Mouse (Mus musculus) heart, adult 2 months (tissue): ENCODE results near the gene Myzap. TPM values are rescaled to one million over a fixed set of nuclear protein-coding genes. Genes with fewer than 3 reads are reported as not detected.

ENCODE experiments used
- DNase-seq, 2 experiments: peaks; one replicate each; pipeline ENCODE4 v3.0.0; 2021
- H3K27ac ChIP-seq: fragments of 200-600 bp; 2 replicates; pipeline ENCODE4 v1.8.1; 2022
- H3K27me3 ChIP-seq: fragments of 200-500 bp; 2 replicates; pipeline ENCODE4 v1.6.1; 2012; ENCODE audit warnings: mild to moderate bottlenecking, low read length, inconsistent platforms, mixed read lengths; ENCODE audit not compliant: control insufficient read depth, insufficient read depth
- H3K36me3 ChIP-seq: fragments of 200-500 bp; 2 replicates; pipeline ENCODE4 v1.6.1; 2012; ENCODE audit warnings: low read length, inconsistent platforms; ENCODE audit not compliant: control insufficient read depth, insufficient read depth
- H3K4me1 ChIP-seq: fragments of 200-500 bp; 2 replicates; pipeline ENCODE4 v1.6.1; 2011; ENCODE audit warnings: low read length; ENCODE audit not compliant: control insufficient read depth, insufficient read depth
- H3K4me3 ChIP-seq: fragments of 200-600 bp; 2 replicates; pipeline ENCODE4 v1.8.1; 2022
- H3K79me2 ChIP-seq: fragments of 200-500 bp; replicated peaks from 2 replicates; pipeline ENCODE4 v1.6.1; 2012; ENCODE audit warnings: mild to moderate bottlenecking, inconsistent platforms, low read length, moderate library complexity, mixed read lengths; ENCODE audit not compliant: control insufficient read depth, insufficient read depth
- H3K9ac ChIP-seq: fragments of 200-500 bp; 2 replicates; pipeline ENCODE4 v1.6.1; 2012; ENCODE audit warnings: low read depth, mild to moderate bottlenecking, control low read depth, inconsistent platforms, low read length, mixed read lengths
- CTCF ChIP-seq: fragments of 200-600 bp; IDR thresholded peaks from 2 replicates; pipeline ENCODE4 v1.8.1; 2022; ENCODE audit warnings: antibody characterized with exemption, mild to moderate bottlenecking, moderate library complexity
- EP300 ChIP-seq: fragments of 200-500 bp; IDR thresholded peaks from 2 replicates; pipeline ENCODE4 v1.6.1; 2011; ENCODE audit warnings: low read depth, low read length, control low read depth; ENCODE audit not compliant: insufficient read depth
- POLR2A ChIP-seq: fragments of 200-500 bp; IDR thresholded peaks from 2 replicates; pipeline ENCODE4 v1.6.1; 2011; ENCODE audit warnings: mild to moderate bottlenecking, low read depth, low read length, control low read depth; ENCODE audit not compliant: insufficient read depth
- WGBS: fragments of 180-500 bp; shearing (Covaris S2); methylation state at CpG from one replicate; pipeline ENCODE4 v1.1.7; 2018; 5-methylcytosine and 5-hydroxymethylcytosine counted together
- intact Hi-C: fragments of 180-260 bp; cut with DNase I; formaldehyde crosslinking; loops from one replicate; pipeline ENCODE4 v1.15.1; 2025
- polyA plus RNA-seq: library from polyadenylated mRNA; depleted of rRNA; stranded (reverse); fragments of >200 nt; gene quantifications from 2 replicates; pipeline ENCODE4 v1.2.3, GENCODE M21; 2012
- total RNA-seq, 2 experiments: library from RNA; stranded (reverse); gene quantifications; 2 replicates each; pipeline ENCODE4 v1.2.3; 2021

The Myzap gene
- total and polyA plus RNA-seq, 3 experiments = 163 to 430 (median 359) TPM

- no peak for TF ChIP-seq EP300
- TF ChIP-seq POLR2A = no peak
- Histone ChIP-seq H3K4me1 (peaks cover 2% of the 10 kb centered on the region; the same call in 1 of the 2 replicates), H3K27me3 (no peaks in the 10 kb centered on the region), H3K36me3 (no peaks in the 10 kb centered on the region), H3K9ac (no peak overlapping the region), H3K27ac (no peak overlapping the region), H3K4me3 (no peak overlapping the region), H3K79me2 (no peaks in the 10 kb centered on the region)
- WGBS = 60% methylated on average over 6 of the region's 6 CpGs
- DNase-seq = no peak
- intact Hi-C loops = loop anchor here (10.0 kb wide), 1 partner anchor 414 kb away; the partner anchor contains the start of gene Aldh1a2
Measured at GRCm38 (mm10) chr9:71628921-71629320, 36.8 kb upstream of the Myzap start.

GRCm38 (mm10) chr9:71628286-71628685 is 36.1 kb upstream of the Myzap start:
- H3K4me3 ChIP-seq = no peak overlapping the region
- H3K4me1 ChIP-seq = peaks cover 4% of the 10 kb centered on the region
- no peak overlapping the region for H3K9ac ChIP-seq
- no peaks in the 10 kb centered on the region for H3K36me3 ChIP-seq
- WGBS = 67% methylated on average over 6 of the region's 6 CpGs
- no peak for DNase-seq
- H3K27me3 ChIP-seq = no peaks in the 10 kb centered on the region
- H3K27ac ChIP-seq = no peak overlapping the region
- TF ChIP-seq EP300 (no peak), POLR2A (no peak), CTCF (no peak)
- no peaks in the 10 kb centered on the region for H3K79me2 ChIP-seq
- intact Hi-C loops = loop anchor here (10.0 kb wide), 1 partner anchor 413 kb away; the partner anchor contains the start of gene Aldh1a2

DNA sequence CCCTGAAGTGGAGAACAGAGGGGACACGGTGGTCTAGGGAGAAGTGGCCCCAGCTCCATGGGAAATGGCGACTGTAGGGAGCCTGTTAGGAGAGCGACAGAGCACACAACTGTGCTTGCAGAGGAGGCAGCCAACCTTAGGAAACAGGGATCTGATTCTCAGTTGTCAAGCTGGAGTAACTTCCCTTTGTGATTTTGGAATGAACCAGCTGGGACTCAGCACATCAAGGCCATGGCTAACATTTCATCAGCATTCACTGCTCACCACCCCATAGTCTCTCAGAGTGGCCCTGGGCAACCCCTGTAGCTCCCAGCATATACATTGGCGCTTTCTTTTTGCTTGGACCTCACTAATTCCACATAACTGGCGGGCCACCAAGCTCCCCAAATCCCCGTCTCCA is 33.8 kb upstream of the Myzap start:
- H3K4me1 ChIP-seq = peaks cover 6% of the 10 kb centered on the region
- no peak overlapping the region for H3K9ac ChIP-seq
- H3K4me3 ChIP-seq = no peak overlapping the region
- no peak for DNase-seq
- no peak overlapping the region for H3K27ac ChIP-seq
- 90% methylated on average over 6 of the region's 6 CpGs for WGBS
- intact Hi-C loops = loop anchor here (10.0 kb wide), 1 partner anchor 411 kb away; the partner anchor contains the start of gene Aldh1a2
- H3K36me3 ChIP-seq = no peaks in the 10 kb centered on the region
- H3K27me3 ChIP-seq = no peaks in the 10 kb centered on the region
- H3K79me2 ChIP-seq = no peaks in the 10 kb centered on the region
- no peak for TF ChIP-seq POLR2A
- TF ChIP-seq CTCF = no peak
- TF ChIP-seq EP300 = no peak

DNA sequence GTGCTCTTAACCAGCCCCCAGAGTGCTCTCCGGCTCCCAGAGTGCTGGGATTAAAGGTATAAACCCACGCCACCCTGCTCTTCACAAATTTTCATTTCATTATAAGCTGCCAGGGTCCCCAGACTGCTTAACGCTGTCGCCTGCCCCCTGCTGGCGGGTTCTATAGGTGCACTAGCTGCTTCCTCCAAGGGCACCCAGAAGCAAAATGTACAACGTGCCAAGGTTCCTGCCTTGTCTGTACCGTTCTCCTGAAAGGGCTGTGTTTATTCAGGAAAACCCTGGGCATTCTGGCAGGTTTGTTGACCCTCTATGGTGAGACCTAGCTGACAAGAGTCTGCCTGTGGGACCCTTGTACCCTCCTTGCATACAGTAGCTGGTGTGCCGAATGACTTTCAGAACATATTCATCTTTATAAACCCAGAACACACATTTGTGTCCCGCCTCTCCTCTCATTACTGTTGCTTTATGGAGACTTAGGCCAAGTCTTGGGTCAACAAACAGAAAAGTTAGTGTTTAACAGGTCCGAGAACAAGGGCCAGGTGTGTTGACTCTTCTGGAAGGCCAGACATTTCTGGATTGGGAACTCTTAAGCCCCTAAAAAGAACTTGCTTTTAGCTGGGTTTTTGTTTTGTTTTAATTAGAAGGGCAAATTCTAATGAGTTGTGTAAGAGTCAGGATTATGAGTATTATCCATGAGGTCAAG is 32.8 kb upstream of the Myzap start:
- WGBS = 52% methylated on average over 10 of the region's 10 CpGs
- H3K27ac ChIP-seq = no peak overlapping the region
- H3K9ac ChIP-seq = no peak overlapping the region
- no peaks in the 10 kb centered on the region for H3K79me2 ChIP-seq
- H3K36me3 ChIP-seq = no peaks in the 10 kb centered on the region
- no peaks in the 10 kb centered on the region for H3K27me3 ChIP-seq
- peaks cover 6% of the 10 kb centered on the region for H3K4me1 ChIP-seq
- TF ChIP-seq EP300 (no peak), CTCF (peak; percentile 93), POLR2A (no peak)
- DNase-seq = peak; percentile 52 to 75
- H3K4me3 ChIP-seq = no peak overlapping the region
- intact Hi-C loops = loop anchor here (1.0 to 10.0 kb wide), 3 partner anchors 265 to 498 kb away; partner anchors contain the start of gene Aldh1a2

- Histone ChIP-seq H3K4me3 (no peak overlapping the region), H3K9ac (no peak overlapping the region), H3K27me3 (no peaks in the 10 kb centered on the region), H3K27ac (no peak overlapping the region), H3K36me3 (no peaks in the 10 kb centered on the region), H3K79me2 (no peaks in the 10 kb centered on the region), H3K4me1 (peaks cover 6% of the 10 kb centered on the region)
- intact Hi-C loops = loop anchor here (1.0 to 10.0 kb wide), 3 partner anchors 264 to 497 kb away; partner anchors contain the start of gene Aldh1a2
- no peak for DNase-seq
- 36% methylated on average over 4 of the region's 4 CpGs for WGBS
- TF ChIP-seq POLR2A (no peak), EP300 (0 out of 2 replicates have a peak, but pooled peaks have one; percentile 30), CTCF (peak; percentile 90)
Measured at GRCm38 (mm10) chr9:71623871-71624569, 31.9 kb upstream of the Myzap start.

DNA sequence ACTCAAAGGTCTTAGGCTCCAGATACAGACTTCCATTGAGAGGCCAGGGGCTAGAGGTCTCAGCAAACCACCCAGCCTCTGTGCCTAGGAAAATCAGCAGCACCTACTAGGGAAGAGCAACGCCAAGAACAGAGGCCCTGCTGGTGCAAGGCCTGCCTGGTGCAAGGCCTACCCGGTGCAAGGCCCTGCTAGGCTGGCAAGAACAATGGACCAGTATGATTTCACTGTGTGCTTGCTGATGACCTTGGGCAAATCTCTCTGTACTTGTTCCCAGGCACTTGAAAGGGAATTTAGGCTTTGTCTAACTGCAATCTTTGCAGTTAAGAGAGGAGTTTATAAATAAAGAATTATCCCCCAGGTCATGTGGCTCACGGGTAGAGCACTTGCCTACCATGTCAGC is 30.4 kb upstream of the Myzap start:
- Histone ChIP-seq H3K4me3 (no peak overlapping the region), H3K79me2 (no peaks in the 10 kb centered on the region), H3K36me3 (no peaks in the 10 kb centered on the region), H3K9ac (no peak overlapping the region), H3K27me3 (no peaks in the 10 kb centered on the region), H3K27ac (no peak overlapping the region; the same call in 1 of the 2 replicates), H3K4me1 (peaks cover 6% of the 10 kb centered on the region)
- intact Hi-C loops = loop anchor here (5.0 to 10.0 kb wide), 2 partner anchors 408 to 495 kb away; partner anchors contain the start of gene Aldh1a2
- no peak for DNase-seq
- TF ChIP-seq EP300 (no peak), POLR2A (no peak), CTCF (no peak)
- 55% methylated on average over 3 of the region's 3 CpGs for WGBS
